Mouse (Mus musculus): ENCODE data around the gene Ptpn18.

DNA sequence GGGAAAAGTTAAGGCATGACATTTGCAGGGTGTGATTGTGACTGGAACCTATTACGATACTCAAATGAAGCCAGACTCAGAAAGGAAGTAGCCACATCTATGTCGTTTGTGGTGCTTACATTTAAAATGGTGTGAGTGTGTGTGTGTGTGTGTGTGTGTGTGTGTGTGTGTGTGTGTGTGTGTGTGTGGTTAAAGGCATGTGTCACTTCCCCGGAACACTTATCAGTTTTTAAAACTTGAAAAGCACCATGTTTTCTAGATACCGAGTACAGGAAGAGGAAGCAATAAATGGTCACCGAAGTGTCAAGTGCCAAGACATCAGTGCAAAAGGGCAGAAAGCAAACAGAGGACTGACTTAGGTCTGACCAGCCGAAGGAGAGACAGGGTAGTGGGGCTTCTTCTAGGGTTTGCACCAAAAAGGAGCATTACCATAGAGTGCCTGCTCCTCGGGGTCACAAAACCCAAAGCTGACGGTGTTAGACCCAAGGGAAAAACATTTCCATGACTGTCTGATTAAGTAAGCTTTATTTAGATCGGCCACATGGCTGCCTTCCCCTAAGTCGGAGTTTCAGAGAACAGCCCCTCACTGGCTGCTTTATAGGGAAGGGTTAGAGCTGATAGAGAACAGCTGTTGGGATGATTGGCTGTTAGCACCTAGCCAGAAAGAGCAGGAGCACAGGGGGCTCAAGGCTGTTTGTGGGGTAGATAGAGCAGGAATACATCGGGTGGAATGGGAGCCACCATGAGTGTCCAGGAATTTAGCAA, 19.5 kb downstream of the Ptpn18 start:
- TF ChIP-seq FLI1 (IDR thresholded peaks at IDR 0.05; ENCODE audit: low read length) (no peak), GATA1 (IDR thresholded peaks at IDR 0.05; ENCODE audit: borderline replicate concordance, low read length) (no peak)
